Mouse (Mus musculus) CH12.LX (cell line): ENCODE data around the gene Coasy. TPM values are rescaled to one million over a fixed set of nuclear protein-coding genes. Genes with fewer than 3 reads are reported as not detected.

Experiments used
- DNase-seq: peaks from one replicate; pipeline ENCODE4 v3.0.0-alpha.2; 2013; ENCODE audit errors: extremely low read depth
- H3K27ac ChIP-seq: 2 replicates; pipeline ENCODE4 v1.5.1; 2012; ENCODE audit warnings: low read depth, mild to moderate bottlenecking, control low read depth, moderate library complexity; ENCODE audit not compliant: insufficient read depth
- H3K27me3 ChIP-seq: replicated peaks from 2 replicates; pipeline ENCODE3; 2012; ENCODE audit warnings: inconsistent platforms
- H3K36me3 ChIP-seq, 2 experiments: replicated peaks in 1 of 2; 2 replicates each; pipeline versions ENCODE3 to v1.6.1; 2012; ENCODE audit warnings: inconsistent platforms in 1 of 2, low read length in 1 of 2, mild to moderate bottlenecking in 1 of 2, mixed read lengths in 1 of 2, moderate library complexity in 1 of 2; ENCODE audit not compliant: control insufficient read depth in 1 of 2, insufficient read depth in 1 of 2
- H3K4me1 ChIP-seq, 2 experiments: 2 replicates each; pipeline ENCODE4 v1.6.1; 2012; ENCODE audit warnings: inconsistent platforms in 1 of 2, moderate library complexity in 1 of 2; ENCODE audit not compliant: insufficient read depth in 2 of 2, control insufficient read depth in 1 of 2
- H3K4me2 ChIP-seq: 2 replicates; pipeline ENCODE4 v1.6.1; 2012; ENCODE audit warnings: low read depth, mild to moderate bottlenecking, control low read depth; ENCODE audit not compliant: poor library complexity, insufficient read depth, severe bottlenecking
- H3K4me3 ChIP-seq, 3 experiments: fragments of 150-350 bp in 1 of 3; sonication (generic) in 1 of 3; replicated peaks in 1 of 3; 2 replicates each; pipeline versions ENCODE3 to v1.5.1; 2011 to 2012; ENCODE audit warnings: low read depth in 2 of 3, low read length in 2 of 3, mild to moderate bottlenecking in 2 of 3, moderate library complexity in 2 of 3, control low read depth in 1 of 3, improper control_type of control experiment in 1 of 3, inconsistent platforms in 1 of 3, mixed read lengths in 1 of 3; ENCODE audit not compliant: poor library complexity in 1 of 3
- H3K79me2 ChIP-seq: replicated peaks from 2 replicates; pipeline ENCODE4 v1.6.1; 2012; ENCODE audit warnings: mild to moderate bottlenecking, moderate library complexity; ENCODE audit not compliant: control insufficient read depth, poor library complexity, insufficient read depth, severe bottlenecking; ENCODE audit errors: extremely low read depth
- H3K9ac ChIP-seq: 2 replicates; pipeline ENCODE4 v1.6.1; 2012; ENCODE audit warnings: low read depth, mild to moderate bottlenecking, control low read depth, moderate library complexity; ENCODE audit not compliant: insufficient read depth
- H3K9me3 ChIP-seq: replicated peaks from 2 replicates; pipeline ENCODE3; 2012; ENCODE audit warnings: low read length, inconsistent platforms, mixed read lengths
- BHLHE40 ChIP-seq: IDR thresholded peaks from 2 replicates; pipeline ENCODE4 v1.6.1; 2011; ENCODE audit warnings: mild to moderate bottlenecking, low read depth, low read length, improper control_type of control experiment
- CTCF ChIP-seq, 2 experiments: IDR thresholded peaks in 1 of 2; conservative IDR thresholded peaks in 1 of 2; 2 replicates each; pipeline ENCODE4 v1.5.1; 2011 to 2012; ENCODE audit warnings: low read depth in 2 of 2, low read length in 2 of 2, improper control_type of control experiment in 1 of 2, inconsistent platforms in 1 of 2, mild to moderate bottlenecking in 1 of 2, moderate library complexity in 1 of 2
- ETS1 ChIP-seq: conservative IDR thresholded peaks from 2 replicates; pipeline ENCODE4 v1.6.1; 2012; ENCODE audit warnings: low read depth, mild to moderate bottlenecking, inconsistent platforms, low read length, improper control_type of control experiment, moderate library complexity
- MAFK ChIP-seq: IDR thresholded peaks from 2 replicates; pipeline ENCODE4 v1.6.1; 2011; ENCODE audit warnings: low read length, improper control_type of control experiment; ENCODE audit not compliant: insufficient replicate concordance
- MAX ChIP-seq: IDR thresholded peaks from 2 replicates; pipeline ENCODE4 v1.6.1; 2011; ENCODE audit warnings: low read length, improper control_type of control experiment
- MXI1 ChIP-seq: IDR thresholded peaks from 2 replicates; pipeline ENCODE4 v1.6.1; 2011; ENCODE audit warnings: mild to moderate bottlenecking, low read depth, low read length, improper control_type of control experiment
- NELFE ChIP-seq: IDR thresholded peaks from 2 replicates; pipeline ENCODE4 v1.6.1; 2011; ENCODE audit warnings: low read depth, low read length, improper control_type of control experiment
- NRF1 ChIP-seq: IDR thresholded peaks from 2 replicates; pipeline ENCODE4 v1.6.1; 2014; ENCODE audit warnings: low read depth, mild to moderate bottlenecking, inconsistent platforms, low read length, improper control_type of control experiment, moderate library complexity
- PAX5 ChIP-seq: IDR thresholded peaks from 2 replicates; pipeline ENCODE4 v1.6.1; 2012; ENCODE audit warnings: low read length, inconsistent platforms, mixed read lengths
- RCOR1 ChIP-seq: conservative IDR thresholded peaks from 2 replicates; pipeline ENCODE4 v1.6.1; 2012; ENCODE audit warnings: low read depth, mild to moderate bottlenecking, inconsistent platforms, low read length, improper control_type of control experiment
- SIN3A ChIP-seq: IDR thresholded peaks from 2 replicates; pipeline ENCODE4 v1.6.1; 2012; ENCODE audit warnings: low read length, improper control_type of control experiment, inconsistent platforms
- SMC3 ChIP-seq: IDR thresholded peaks from 2 replicates; pipeline ENCODE4 v1.6.1; 2011; ENCODE audit warnings: low read depth, low read length, improper control_type of control experiment
- UBTF ChIP-seq: IDR thresholded peaks from 2 replicates; pipeline ENCODE4 v1.6.1; 2012; ENCODE audit warnings: low read depth, mild to moderate bottlenecking, inconsistent platforms, low read length, improper control_type of control experiment, moderate library complexity
- ZNF384 ChIP-seq: IDR thresholded peaks from 2 replicates; pipeline ENCODE4 v1.6.1; 2012; ENCODE audit warnings: low read depth, low read length, improper control_type of control experiment, inconsistent platforms
- dilution Hi-C: fragments of 300-500 bp; cut with MboI; formaldehyde crosslinking; loops from 2 replicates; pipeline ENCODE4 v1.14.3; 2020; ENCODE audit warnings: low sequenced_read_pairs; ENCODE audit not compliant: extremely low pct_unique_long_range_greater_than_20kb, extremely low pct_ligation_motif_present
- in situ Hi-C: fragments of 300-500 bp; cut with MboI; formaldehyde crosslinking; loops from 3 replicates; pipeline ENCODE4 v1.14.3; 2019; ENCODE audit warnings: low sequenced_read_pairs, low pct_ligation_motif_present, low pct_unique_long_range_greater_than_20kb, mixed read lengths
- polyA plus RNA-seq: library from polyadenylated mRNA; unstranded; fragments of >175 nt; gene quantifications from 2 replicates; pipeline ENCODE4 v1.2.1, GENCODE M21; 2012; ENCODE audit warnings: low read depth; ENCODE audit not compliant: insufficient read length
- total RNA-seq, 2 experiments: library from RNA; depleted of rRNA; stranded (reverse); fragments of 300-350 nt in 1 of 2; fragments of >200 nt in 1 of 2; gene quantifications; 2 replicates each; pipeline ENCODE4 v1.2.3; 2012 to 2014

Coasy gene
- total and polyA plus RNA-seq, 3 experiments: 60.4 to 78.9 (median 63.4) TPM

GRCm38 (mm10) chr11:101085617-101086322 is 3.4 kb downstream of the Coasy start:
- TF ChIP-seq MXI1 (no peak), NELFE (no peak), UBTF (no peak), NRF1 (no peak), ZNF384 (no peak), RCOR1 (no peak), PAX5 (no peak)
- Histone ChIP-seq H3K9me3 (no peaks in the 10 kb centered on the region), H3K4me3 (no peak overlapping the region), H3K79me2 (peaks cover 22% of the 10 kb centered on the region; the same call in 1 of the 2 replicates), H3K36me3 (peaks cover 34 to 57% of the 10 kb centered on the region in 2 experiments), H3K27me3 (peaks cover 3% of the 10 kb centered on the region), H3K27ac (peak overlapping the region; percentile 3; the same call in 1 of the 2 replicates), H3K4me2 (no peak overlapping the region), H3K9ac (peak overlapping the region; percentile 47), H3K4me1 (peaks cover 26 to 63% of the 10 kb centered on the region in 2 experiments)
- no peak for DNase-seq
- dilution Hi-C loops (no loop called here), in situ Hi-C loops (loop anchor here (10.0 kb wide), 1 partner anchor 219 kb away; the partner anchor contains the start of gene Becn1)

- dilution Hi-C loops (no loop called here), in situ Hi-C loops (loop anchor here (10.0 kb wide), 1 partner anchor 219 kb away; the partner anchor contains the start of gene Becn1)
- H3K36me3 ChIP-seq: peaks cover 38 to 63% of the 10 kb centered on the region in 2 experiments
- no peaks in the 10 kb centered on the region for H3K9me3 ChIP-seq
- H3K4me1 ChIP-seq: peaks cover 26 to 64% of the 10 kb centered on the region in 2 experiments
- no peak for DNase-seq
- H3K9ac ChIP-seq: peak overlapping the region; percentile 47
- H3K79me2 ChIP-seq: peaks cover 22% of the 10 kb centered on the region; the same call in 1 of the 2 replicates
- peak overlapping the region; percentile 49 to 79 (median 68) for H3K4me3 ChIP-seq
- H3K27me3 ChIP-seq: peaks cover under 1% of the 10 kb centered on the region
- H3K4me2 ChIP-seq: peak overlapping the region; percentile 53
- peak overlapping the region; percentile 18 for H3K27ac ChIP-seq
- TF ChIP-seq MAFK: no peak
- no peak for TF ChIP-seq MAX
- no peak for TF ChIP-seq ETS1
- no peak for TF ChIP-seq RCOR1
- no peak for TF ChIP-seq CTCF (conservative IDR thresholded peaks at IDR 0.05 in 1 of 2, IDR thresholded peaks at IDR 0.05 in 1 of 2; ENCODE audit: low read depth in 2 of 2, low read length in 2 of 2)
- no peak for TF ChIP-seq SMC3
- no peak for TF ChIP-seq SIN3A
- no peak for TF ChIP-seq BHLHE40
- TF ChIP-seq, all 38 proteins: peak for 0
Measured at GRCm38 (mm10) chr11:101086323-101086674, 3.9 kb downstream of the Coasy start.
